Comparison of ENCODE assay signal across 10 mouse cellular contexts in genomic region chr12:8876865-8877264, GRCm38 (mm10). TPM values are rescaled to one million over a fixed set of nuclear protein-coding genes. Genes with fewer than 3 reads are reported as not detected.
DNase-seq lines count a peak whose midpoint lies in the region; ATAC-seq and TF ChIP-seq lines count a peak whose summit lies in the region.
"Had no signal": no experiment of that assay in that cellular context is flagged by ENCODE, and none has a peak within 500 bp of the region (broad histone marks: within the 10 kb centered on the region; RNA-seq: fewer than 3 reads in every experiment).

No protein-coding gene starts in this region.

- 73% methylated on average over 5 of the region's 5 CpGs for WGBS in heart, embryonic 13.5 days
- 75% methylated on average over 5 of the region's 5 CpGs for WGBS in heart, embryonic 11.5 days (ENCODE audit: insufficient replicate concordance)
- 63% methylated on average over 4 of the region's 5 CpGs for WGBS in lung, postnatal 0 days

- TF ChIP-seq CTCF in lung, postnatal 0 days (IDR thresholded peaks at IDR 0.05): no peak

- H3K27me3 ChIP-seq in heart, embryonic 13.5 days (replicated peaks): no peaks in the 10 kb centered on the region; the same call in 1 of the 2 replicates
- no peaks in the 10 kb centered on the region for H3K27me3 ChIP-seq in heart, embryonic 11.5 days (ENCODE audit: control insufficient read depth, insufficient read depth, low read length)
- no peaks in the 10 kb centered on the region for H3K27me3 ChIP-seq in lung, postnatal 0 days (replicated peaks; ENCODE audit: insufficient read depth, low read length)
- H3K27me3 ChIP-seq: limb, embryonic 13.5 days; midbrain, embryonic 15.5 days had no signal

- no peak for TF ChIP-seq EP300 in lung, postnatal 0 days (IDR thresholded peaks at IDR 0.05)

- H3K9me3 ChIP-seq in heart, embryonic 13.5 days: no peaks in the 10 kb centered on the region
- H3K9me3 ChIP-seq in heart, embryonic 11.5 days (replicated peaks; ENCODE audit: control insufficient read depth, low read length): no peaks in the 10 kb centered on the region
- no peaks in the 10 kb centered on the region for H3K9me3 ChIP-seq in lung, postnatal 0 days (ENCODE audit: low read length)
- H3K9me3 ChIP-seq: limb, embryonic 13.5 days; midbrain, embryonic 15.5 days had no signal

- no peak overlapping the region for H3K9ac ChIP-seq in heart, embryonic 13.5 days
- no peak overlapping the region for H3K9ac ChIP-seq in heart, embryonic 11.5 days (ENCODE audit: low read depth, low read length)
- no peak overlapping the region for H3K9ac ChIP-seq in lung, postnatal 0 days (replicated peaks; ENCODE audit: low read depth)
- H3K9ac ChIP-seq: limb, embryonic 13.5 days; midbrain, embryonic 15.5 days had no signal

- no peak for ATAC-seq in heart, embryonic 13.5 days (ENCODE audit: extremely low read depth, insufficient number of reproducible peaks, low FRiP score, low TSS enrichment)
- ATAC-seq in heart, embryonic 11.5 days (replicated peaks; ENCODE audit: insufficient number of reproducible peaks, low FRiP score, low TSS enrichment): no peak
- peak; percentile 65 for ATAC-seq in lung, postnatal 0 days
- ATAC-seq: midbrain, embryonic 15.5 days had no signal

- H3K36me3 ChIP-seq in heart, embryonic 13.5 days: no peaks in the 10 kb centered on the region
- no peaks in the 10 kb centered on the region for H3K36me3 ChIP-seq in heart, embryonic 11.5 days (ENCODE audit: control insufficient read depth, insufficient read depth, low read length)
- no peaks in the 10 kb centered on the region for H3K36me3 ChIP-seq in lung, postnatal 0 days (ENCODE audit: insufficient read depth, low read length)
- H3K36me3 ChIP-seq: limb, embryonic 13.5 days; midbrain, embryonic 15.5 days had no signal

- H3K4me3 ChIP-seq in heart, embryonic 13.5 days: no peak overlapping the region
- H3K4me3 ChIP-seq in heart, embryonic 11.5 days (ENCODE audit: low read depth, low read length): no peak overlapping the region
- H3K4me3 ChIP-seq in lung, postnatal 0 days (ENCODE audit: low read depth, low read length): no peak overlapping the region
- H3K4me3 ChIP-seq: limb, embryonic 13.5 days; midbrain, embryonic 15.5 days had no signal

- peak overlapping the region; percentile 59; the same call in 1 of the 2 replicates for H3K27ac ChIP-seq in heart, embryonic 13.5 days (replicated peaks)
- H3K27ac ChIP-seq in heart, embryonic 11.5 days (ENCODE audit: low read depth, low read length): no peak overlapping the region
- no peak overlapping the region for H3K27ac ChIP-seq in lung, postnatal 0 days (ENCODE audit: low read length)
- H3K27ac ChIP-seq: limb, embryonic 13.5 days; midbrain, embryonic 15.5 days had no signal

- H3K4me1 ChIP-seq in heart, embryonic 13.5 days: peaks cover 5% of the 10 kb centered on the region
- no peaks in the 10 kb centered on the region for H3K4me1 ChIP-seq in heart, embryonic 11.5 days (ENCODE audit: control insufficient read depth, insufficient read depth, low read length)
- peaks cover 7% of the 10 kb centered on the region; the same call in 1 of the 2 replicates for H3K4me1 ChIP-seq in lung, postnatal 0 days (ENCODE audit: insufficient read depth, low read depth, low read length)
- H3K4me1 ChIP-seq: midbrain, embryonic 15.5 days had no signal

- H3K4me2 ChIP-seq in heart, embryonic 13.5 days: no peak overlapping the region
- H3K4me2 ChIP-seq in heart, embryonic 11.5 days: no peak overlapping the region
- H3K4me2 ChIP-seq in lung, postnatal 0 days (replicated peaks; ENCODE audit: low read depth, low read length): no peak overlapping the region
- H3K4me2 ChIP-seq: limb, embryonic 13.5 days; midbrain, embryonic 15.5 days had no signal

- DNase-seq in adrenal gland, postnatal 10 days: peak; percentile 77
- peak; percentile 91 to 92 for DNase-seq in kidney, postnatal 25 days
- DNase-seq in lung, postnatal 0 days (ENCODE audit: low spot score): peak; percentile 47
- DNase-seq in thymus, postnatal 14 days: no peak
- no peak for DNase-seq in right cerebral cortex, postnatal 36 days (ENCODE audit: low spot score in 2 of 2)
- DNase-seq in frontal cortex, postnatal 25 days (ENCODE audit: low spot score in 2 of 2): no peak

RNA-seq across cellular contexts. Expression of gene Laptm4a, which starts 44.6 kb away (rescaled TPM):
- 245 and 277 TPM in 2 replicates for polyA plus RNA-seq in heart, embryonic 13.5 days (2015; fragmentation: Nextera tagmentation; extraction: Ambion mirVana)
- polyA plus RNA-seq in heart, embryonic 11.5 days (2014; fragmentation: Nextera tagmentation; extraction: Ambion mirVana): 125 and 268 TPM in 2 replicates
- 100 to 1,000 TPM; 391 to 397 TPM for total RNA-seq in adrenal gland, postnatal 10 days (2021)
- 467 and 484 TPM in 2 replicates for polyA plus RNA-seq in lung, postnatal 0 days (2015; fragmentation: Nextera tagmentation; extraction: Ambion mirVana)

Comparison
In these comparisons a context has a peak if more than half of its experiments do, and no peak if none do; other contexts are left out.
1. DNase-seq: peak in adrenal gland, postnatal 10 days (single experiment), kidney, postnatal 25 days (2 of 2) and lung, postnatal 0 days (single experiment); none in thymus, postnatal 14 days (single experiment), right cerebral cortex, postnatal 36 days (0 of 2) and frontal cortex, postnatal 25 days (0 of 2).